Comparison of ENCODE assay signal across 24 mouse cellular contexts in genomic region chr12:12635308-12635707, GRCm38 (mm10).
DNase-seq lines count a peak whose midpoint lies in the region; ATAC-seq and TF ChIP-seq lines count a peak whose summit lies in the region.
"Had no signal": no experiment of that assay in that cellular context is flagged by ENCODE, and none has a peak within 500 bp of the region (broad histone marks: within the 10 kb centered on the region; RNA-seq: fewer than 3 reads in every experiment).

No protein-coding gene starts in this region.

- H3K4me3 ChIP-seq in hindbrain, embryonic 15.5 days, result no peak overlapping the region
- H3K4me3 ChIP-seq in hindbrain, embryonic 10.5 days, result no peak overlapping the region
- H3K4me3 ChIP-seq in hindbrain, embryonic 16.5 days (ENCODE audit: low read length), result no peak overlapping the region
- no peak overlapping the region for H3K4me3 ChIP-seq in neural tube, embryonic 15.5 days (replicated peaks)
- H3K4me3 ChIP-seq: forebrain, embryonic 10.5 days; forebrain, embryonic 13.5 days; heart, adult 2 months; heart, embryonic 10.5 days; heart, embryonic 13.5 days; intestine, embryonic 15.5 days had no signal

- no peaks in the 10 kb centered on the region for H3K4me1 ChIP-seq in hindbrain, embryonic 15.5 days (replicated peaks)
- no peaks in the 10 kb centered on the region for H3K4me1 ChIP-seq in hindbrain, embryonic 10.5 days (replicated peaks)
- no peaks in the 10 kb centered on the region for H3K4me1 ChIP-seq in hindbrain, embryonic 16.5 days (ENCODE audit: control insufficient read depth, insufficient read depth, low read depth, low read length)
- H3K4me1 ChIP-seq in neural tube, embryonic 15.5 days, result no peaks in the 10 kb centered on the region; the same call in 1 of the 2 replicates
- H3K4me1 ChIP-seq: forebrain, embryonic 13.5 days; heart, embryonic 10.5 days; heart, embryonic 13.5 days; intestine, embryonic 15.5 days had no signal

- WGBS in hindbrain, embryonic 15.5 days, result 56% methylated on average over 3 of the region's 3 CpGs
- WGBS in hindbrain, embryonic 10.5 days, result 91% methylated on average over 3 of the region's 3 CpGs
- 51% methylated on average over 3 of the region's 3 CpGs for WGBS in hindbrain, embryonic 16.5 days
- 46% methylated on average over 3 of the region's 3 CpGs for WGBS in neural tube, embryonic 15.5 days

- no peak for TF ChIP-seq CTCF in brain, embryonic 14.5 days (IDR thresholded peaks at IDR 0.05; ENCODE audit: borderline replicate concordance, extremely low read depth, insufficient read depth, insufficient read length)

- H3K27me3 ChIP-seq in hindbrain, embryonic 15.5 days, result no peaks in the 10 kb centered on the region
- H3K27me3 ChIP-seq in hindbrain, embryonic 10.5 days (ENCODE audit: insufficient read depth, poor library complexity, severe bottlenecking), result no peaks in the 10 kb centered on the region
- H3K27me3 ChIP-seq in hindbrain, embryonic 16.5 days (replicated peaks; ENCODE audit: control insufficient read depth, insufficient read depth, low read length), result no peaks in the 10 kb centered on the region
- no peaks in the 10 kb centered on the region for H3K27me3 ChIP-seq in neural tube, embryonic 15.5 days (replicated peaks)
- H3K27me3 ChIP-seq: forebrain, embryonic 13.5 days; heart, embryonic 13.5 days; intestine, embryonic 15.5 days had no signal

- ATAC-seq in hindbrain, embryonic 15.5 days (ENCODE audit: low FRiP score, low read depth), result peak; percentile 8; the same call in 1 of the 2 replicates
- peak; percentile 50; the same call in 1 of the 2 replicates for ATAC-seq in hindbrain, embryonic 16.5 days
- peak; percentile 55 for ATAC-seq in neural tube, embryonic 15.5 days (ENCODE audit: low FRiP score)
- ATAC-seq: CD4-positive, CD25-positive, alpha-beta regulatory T cell, adult 4 months; forebrain, embryonic 13.5 days; forebrain, embryonic 16.5 days; intestine, embryonic 15.5 days had no signal

- H3K4me2 ChIP-seq in hindbrain, embryonic 15.5 days, result no peak overlapping the region
- no peak overlapping the region for H3K4me2 ChIP-seq in hindbrain, embryonic 16.5 days (ENCODE audit: low read length)
- no peak overlapping the region for H3K4me2 ChIP-seq in neural tube, embryonic 15.5 days
- H3K4me2 ChIP-seq: forebrain, embryonic 13.5 days; heart, embryonic 13.5 days; intestine, embryonic 15.5 days had no signal

- no peaks in the 10 kb centered on the region for H3K9me3 ChIP-seq in hindbrain, embryonic 15.5 days
- H3K9me3 ChIP-seq in hindbrain, embryonic 10.5 days, result no peaks in the 10 kb centered on the region
- no peaks in the 10 kb centered on the region for H3K9me3 ChIP-seq in hindbrain, embryonic 16.5 days (ENCODE audit: control insufficient read depth, low read length)
- no peaks in the 10 kb centered on the region for H3K9me3 ChIP-seq in neural tube, embryonic 15.5 days (replicated peaks)
- H3K9me3 ChIP-seq: forebrain, embryonic 10.5 days; forebrain, embryonic 13.5 days; heart, embryonic 10.5 days; heart, embryonic 13.5 days; intestine, embryonic 15.5 days had no signal

- no peak for TF ChIP-seq POLR2A in brain, embryonic 14.5 days (IDR thresholded peaks at IDR 0.05; ENCODE audit: borderline replicate concordance, extremely low read depth, insufficient read depth, insufficient read length, poor library complexity, severe bottlenecking)

- peak overlapping the region; percentile 38; the same call in 1 of the 2 replicates for H3K27ac ChIP-seq in hindbrain, embryonic 15.5 days (replicated peaks)
- no peak overlapping the region for H3K27ac ChIP-seq in hindbrain, embryonic 10.5 days
- no peak overlapping the region for H3K27ac ChIP-seq in hindbrain, embryonic 16.5 days (ENCODE audit: low read depth, low read length)
- no peak overlapping the region for H3K27ac ChIP-seq in neural tube, embryonic 15.5 days (replicated peaks)
- H3K27ac ChIP-seq: forebrain, embryonic 10.5 days; forebrain, embryonic 13.5 days; heart, adult 2 months; heart, embryonic 10.5 days; heart, embryonic 13.5 days; intestine, embryonic 15.5 days had no signal

- no peak for DNase-seq in hindbrain, embryonic 10.5 days (ENCODE audit: low spot score)
- DNase-seq in brain, embryonic 14.5 days (ENCODE audit: low read depth), result peak; percentile 47
- DNase-seq in ovary, adult 18-20 months (ENCODE audit: low spot score), result no peak
- DNase-seq: adrenal gland, adult 2 months; adrenal gland, postnatal 14 days; cerebellum, adult 11-12 months; cerebellum, adult 8-10 months; cerebellum, postnatal 10 days; cerebellum, postnatal 36 days; gastrocnemius, postnatal 10 days; gastrocnemius, postnatal 36 days; heart, adult 2 months; heart, postnatal 14 days; heart, postnatal 4 days had no signal

- H3K36me3 ChIP-seq in hindbrain, embryonic 15.5 days, result no peaks in the 10 kb centered on the region
- no peaks in the 10 kb centered on the region for H3K36me3 ChIP-seq in hindbrain, embryonic 10.5 days
- no peaks in the 10 kb centered on the region for H3K36me3 ChIP-seq in hindbrain, embryonic 16.5 days (ENCODE audit: control insufficient read depth, insufficient read depth, low read length)
- no peaks in the 10 kb centered on the region for H3K36me3 ChIP-seq in neural tube, embryonic 15.5 days
- H3K36me3 ChIP-seq: forebrain, embryonic 10.5 days; heart, embryonic 10.5 days; heart, embryonic 13.5 days; intestine, embryonic 15.5 days had no signal

- H3K9ac ChIP-seq in hindbrain, embryonic 15.5 days, result no peak overlapping the region
- no peak overlapping the region for H3K9ac ChIP-seq in hindbrain, embryonic 16.5 days (ENCODE audit: low read depth, low read length)
- no peak overlapping the region for H3K9ac ChIP-seq in neural tube, embryonic 15.5 days (replicated peaks)
- H3K9ac ChIP-seq: forebrain, embryonic 13.5 days; heart, embryonic 13.5 days; intestine, embryonic 15.5 days had no signal
